Mouse (Mus musculus) gastrocnemius, postnatal 14 days (tissue): Measurements from ENCODE around the gene Fancd2. TPM values are rescaled to one million over a fixed set of nuclear protein-coding genes. Genes with fewer than 3 reads are reported as not detected.

Source experiments
- DNase-seq: peaks from one replicate; pipeline ENCODE4 v3.0.0; 2021; ENCODE audit warnings: mixed read lengths
- intact Hi-C: fragments of 180-260 bp; cut with DNase I; formaldehyde crosslinking; loops from one replicate; pipeline ENCODE4 v1.15.1; 2025; ENCODE audit warnings: low total_unique reads
- total RNA-seq, 2 experiments: library from RNA; stranded (reverse); gene quantifications; 2 replicates each; pipeline ENCODE4 v1.2.3; 2021

Fancd2 gene
- total RNA-seq, 2 experiments from 2014 or later = 1.3 to 1.8 TPM

DNA sequence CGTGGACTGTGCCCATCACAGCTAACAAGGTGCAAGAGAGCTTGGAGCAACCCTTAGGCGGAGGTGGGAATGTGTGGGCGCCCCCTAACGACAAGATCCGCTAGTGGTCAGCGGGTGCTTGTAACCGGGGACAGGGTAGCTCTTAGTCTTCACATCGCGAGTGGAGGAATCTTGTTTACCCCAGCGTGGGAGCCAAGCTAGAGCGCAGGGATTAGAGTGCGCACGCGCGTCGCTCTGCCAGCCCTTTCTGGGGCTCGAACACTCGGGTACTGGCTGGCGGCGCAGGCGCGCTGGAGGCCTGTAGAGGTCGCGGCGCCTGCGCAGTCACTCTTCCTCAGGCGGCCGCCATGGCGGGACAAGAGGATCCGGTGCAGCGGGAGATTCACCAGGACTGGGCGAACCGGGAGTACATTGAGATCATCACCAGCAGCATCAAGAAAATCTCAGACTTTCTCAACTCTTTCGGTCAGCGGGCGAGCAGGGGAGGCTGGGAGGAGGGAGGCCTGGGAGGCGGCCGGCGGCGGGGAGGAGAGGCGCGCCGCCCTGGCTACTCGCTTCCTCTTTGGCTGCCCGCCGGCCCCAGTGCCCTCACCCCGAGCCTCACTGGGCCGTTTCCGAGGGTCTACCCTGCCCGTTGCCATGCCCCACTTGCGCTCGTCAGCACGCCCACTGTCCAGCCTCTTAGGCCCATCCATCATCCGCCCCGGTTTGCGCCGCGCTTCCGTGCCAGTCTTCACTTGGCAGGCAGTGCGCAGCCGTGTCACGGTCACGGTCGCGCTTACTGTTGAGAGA is 73.1 kb downstream of the Fancd2 start, which contains the start of gene Brk1:
Brk1 (plus strand) TSS at position 341 of the 792 bp plus-strand sequence.
- intact Hi-C loops = no loop called here
- peak; percentile 86 for DNase-seq

DNA sequence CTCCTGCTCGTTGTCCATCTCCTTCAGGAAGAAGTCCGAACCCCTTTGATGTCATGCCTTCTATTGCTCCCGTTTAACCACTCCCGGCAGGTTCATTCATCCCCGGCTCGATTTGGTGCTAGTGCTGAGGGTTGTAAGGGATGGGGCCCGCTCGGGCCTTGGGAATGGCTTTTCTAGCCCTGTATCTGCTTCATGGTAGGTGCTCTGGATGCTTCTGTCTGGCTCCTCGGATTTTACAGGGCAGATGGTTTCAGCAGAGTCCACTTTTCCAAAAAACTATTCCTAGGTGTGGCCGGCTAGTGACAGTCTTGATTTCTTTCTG is 73.7 kb downstream of the Fancd2 start:
- no peak for DNase-seq
- intact Hi-C loops = no loop called here

DNA sequence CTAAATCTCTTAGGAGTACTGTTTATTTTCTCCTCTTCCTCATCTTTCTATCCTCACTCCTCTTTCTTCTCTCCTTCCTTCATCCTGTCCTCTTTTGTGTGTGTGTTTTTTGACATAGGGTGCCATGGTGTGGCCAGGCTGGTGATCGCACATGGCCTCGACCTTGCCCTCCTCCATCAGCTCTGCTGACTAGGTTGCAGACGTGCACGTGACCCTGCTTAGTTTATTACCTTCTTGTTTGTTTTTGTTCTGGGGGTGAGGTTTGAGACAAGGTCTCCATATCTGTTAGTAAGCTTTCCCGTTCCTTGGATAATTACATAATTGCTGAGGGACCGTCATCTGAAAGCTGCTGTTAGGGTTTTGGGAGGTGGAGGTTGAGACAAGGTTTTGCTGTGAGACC is 77.4 kb downstream of the Fancd2 start:
- intact Hi-C loops = no loop called here
- no peak for DNase-seq

GRCm38 (mm10) chr6:113609293-113609692 is 77.8 kb downstream of the Fancd2 start:
- no peak for DNase-seq
- intact Hi-C loops = no loop called here

- intact Hi-C loops = no loop called here
- DNase-seq = no peak
Measured at GRCm38 (mm10) chr6:113612258-113612969, 80.9 kb downstream of the Fancd2 start.

GRCm38 (mm10) chr6:113614152-113614551 is 82.7 kb downstream of the Fancd2 start:
- intact Hi-C loops = no loop called here
- DNase-seq = no peak

GRCm38 (mm10) chr6:113614997-113615396 is 83.5 kb downstream of the Fancd2 start:
- no peak for DNase-seq
- intact Hi-C loops = no loop called here

DNA sequence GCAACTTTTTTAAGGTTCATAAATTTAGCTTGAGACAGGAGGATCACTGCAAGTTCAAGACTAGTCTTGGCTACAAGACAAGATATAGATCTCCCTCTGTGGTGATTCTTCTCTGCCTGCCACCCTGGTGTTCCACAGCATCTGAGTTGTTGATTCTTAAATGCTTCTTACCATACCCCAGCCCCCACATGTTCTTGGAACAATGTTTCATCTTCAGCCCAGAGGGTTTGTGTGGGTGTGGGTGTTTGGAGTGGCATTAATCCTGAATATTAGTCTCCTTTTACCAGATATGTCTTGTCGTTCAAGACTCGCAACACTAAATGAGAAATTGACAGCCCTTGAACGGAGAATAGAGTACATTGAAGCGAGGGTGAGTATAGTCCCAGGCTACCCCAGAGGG is 84.0 kb downstream of the Fancd2 start:
- DNase-seq = no peak
- intact Hi-C loops = no loop called here

DNA sequence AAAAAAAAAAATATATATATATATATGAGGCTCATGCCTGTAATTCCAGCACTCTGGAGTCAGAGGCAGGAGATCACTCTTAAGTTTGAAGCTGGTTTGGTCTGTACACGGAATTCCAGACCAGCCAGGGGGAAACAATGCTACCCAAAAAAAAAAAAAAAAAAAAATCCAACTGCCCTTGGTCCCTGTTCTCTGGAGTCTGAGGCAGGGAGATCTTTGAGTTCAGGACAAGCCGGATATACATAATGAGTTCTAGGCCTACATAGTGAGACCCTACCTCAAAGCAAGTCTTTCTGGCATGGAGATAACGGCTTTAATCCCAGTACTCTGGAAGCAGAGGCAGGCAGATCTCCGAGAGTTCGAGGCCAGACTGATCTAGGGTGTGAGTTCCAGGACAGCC is 91.9 kb downstream of the Fancd2 start:
- DNase-seq = no peak
- intact Hi-C loops = no loop called here

DNA sequence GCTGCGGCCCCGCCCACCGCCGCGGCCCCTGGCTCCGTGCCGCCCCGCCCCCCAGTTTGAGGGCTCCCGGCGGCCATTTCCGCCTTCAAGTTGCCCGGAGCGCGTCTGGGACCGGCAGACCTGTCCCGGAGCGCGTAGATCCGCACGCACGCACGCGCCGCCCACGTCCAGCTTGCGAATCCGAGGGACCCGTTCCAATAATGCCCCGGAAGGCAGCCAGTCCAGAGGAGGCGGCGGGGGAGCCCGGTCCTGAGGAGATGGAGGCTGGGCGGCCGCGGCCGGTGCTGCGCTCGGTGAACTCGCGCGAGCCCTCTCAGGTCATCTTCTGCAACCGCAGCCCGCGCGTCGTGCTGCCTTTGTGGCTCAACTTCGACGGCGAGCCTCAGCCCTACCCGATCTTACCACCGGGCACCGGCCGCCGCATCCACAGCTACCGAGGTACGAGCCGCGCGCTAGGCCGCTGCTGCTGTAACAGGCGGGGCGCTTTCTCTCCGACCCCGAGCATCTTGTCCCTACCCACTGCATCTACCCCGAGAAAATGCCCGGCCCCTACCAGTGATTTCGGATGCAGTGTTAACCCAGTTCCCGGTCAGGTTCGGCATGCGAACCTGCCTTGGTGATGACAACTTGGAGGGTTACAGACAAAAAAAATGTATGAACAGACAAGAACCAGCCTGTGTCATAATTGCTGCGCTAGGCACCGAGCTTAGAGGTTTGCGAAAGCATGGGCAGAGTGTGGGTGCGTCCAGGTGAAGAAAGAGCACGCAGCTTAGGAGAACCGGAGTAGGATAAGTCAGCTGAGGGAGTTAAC is 92.7 kb downstream of the Fancd2 start, which contains the start of gene Vhl:
Vhl (plus strand) TSS at position 19 of the 811 bp plus-strand sequence.
- intact Hi-C loops = no loop called here
- peak; percentile 92 for DNase-seq

GRCm38 (mm10) chr6:113624989-113625770 is 93.7 kb downstream of the Fancd2 start:
- intact Hi-C loops = no loop called here
- DNase-seq = no peak

- intact Hi-C loops = no loop called here
Measured at GRCm38 (mm10) chr6:113630322-113630721, 98.8 kb downstream of the Fancd2 start.

DNA sequence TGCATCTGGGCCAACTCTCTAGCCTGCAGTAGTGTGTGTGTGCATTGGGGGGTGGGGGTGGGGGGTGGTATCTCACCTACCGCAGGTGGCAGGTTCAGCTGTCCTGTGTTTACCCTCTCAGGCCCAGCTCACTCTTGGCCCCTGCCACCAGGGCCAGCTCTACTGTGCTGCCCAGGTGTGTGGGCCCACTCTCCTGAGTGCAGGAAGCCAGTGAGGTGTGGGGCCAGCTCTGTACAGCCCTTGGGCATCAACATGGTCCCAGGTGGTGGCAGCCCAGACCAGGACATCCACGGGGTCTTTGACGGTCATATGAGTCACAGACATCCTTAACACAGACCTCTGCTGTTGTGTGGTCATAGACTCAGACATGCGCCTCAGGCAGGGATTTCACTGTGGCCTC is 101.4 kb downstream of the Fancd2 start:
- intact Hi-C loops = no loop called here
- no peak for DNase-seq

More at GRCm38 (mm10) chr6:113630322-113630721, 98.8 kb downstream of the Fancd2 start:
- no peak for DNase-seq

- DNase-seq = peak; percentile 97
- intact Hi-C loops = loop anchor here (2.0 kb wide), 1 partner anchor 42 kb away; no protein-coding TSS in a partner anchor
Measured at GRCm38 (mm10) chr6:113638302-113639040, 107.0 kb downstream of the Fancd2 start, which contains the start of gene Irak2. Gene Irak2 (plus strand): TSS chr6:113638467.

DNA sequence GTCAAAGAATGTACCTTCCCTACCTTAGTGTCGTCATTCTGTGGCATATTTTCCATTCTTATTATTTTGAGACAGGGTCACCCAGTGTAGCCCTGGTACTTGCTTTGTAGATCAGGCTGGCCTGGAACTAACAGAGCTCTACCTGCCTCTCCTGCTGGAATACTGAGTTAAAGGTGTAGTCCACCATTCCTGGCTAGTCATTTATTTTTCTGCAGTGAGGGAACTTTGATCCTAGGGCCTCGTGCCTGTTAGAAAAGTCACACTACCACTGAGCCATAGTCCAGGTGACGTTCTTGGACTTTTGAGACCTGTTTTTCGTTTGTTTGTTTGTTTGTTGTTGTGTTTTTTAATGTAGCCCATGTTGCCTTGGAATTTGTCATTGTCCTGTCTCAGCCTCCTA is 107.7 kb downstream of the Fancd2 start:
- DNase-seq = no peak
- intact Hi-C loops = loop anchor here (2.0 kb wide), 1 partner anchor 42 kb away; no protein-coding TSS in a partner anchor

DNA sequence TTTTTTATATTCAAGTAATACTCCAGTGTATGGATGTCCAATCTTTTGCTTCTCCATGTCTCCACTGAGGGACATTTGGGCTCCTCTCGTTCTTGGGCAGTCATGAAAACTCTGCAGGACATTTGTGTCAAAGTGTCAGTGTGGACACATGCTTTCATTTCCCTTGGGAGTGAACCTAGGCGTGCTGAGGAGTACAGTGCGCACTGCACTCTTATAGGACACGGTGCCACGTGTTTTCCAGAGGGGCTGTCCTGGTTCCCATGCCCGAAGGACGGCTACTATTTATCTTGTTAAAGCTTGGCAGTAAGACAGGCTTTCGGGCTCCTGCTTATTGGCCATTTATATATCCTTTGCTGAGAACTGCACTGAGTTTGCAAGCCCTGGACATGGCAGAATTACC is 111.1 kb downstream of the Fancd2 start:
- DNase-seq = no peak
- intact Hi-C loops = no loop called here

GRCm38 (mm10) chr6:113643021-113643420 is 111.5 kb downstream of the Fancd2 start:
- DNase-seq = no peak
- intact Hi-C loops = no loop called here

DNA sequence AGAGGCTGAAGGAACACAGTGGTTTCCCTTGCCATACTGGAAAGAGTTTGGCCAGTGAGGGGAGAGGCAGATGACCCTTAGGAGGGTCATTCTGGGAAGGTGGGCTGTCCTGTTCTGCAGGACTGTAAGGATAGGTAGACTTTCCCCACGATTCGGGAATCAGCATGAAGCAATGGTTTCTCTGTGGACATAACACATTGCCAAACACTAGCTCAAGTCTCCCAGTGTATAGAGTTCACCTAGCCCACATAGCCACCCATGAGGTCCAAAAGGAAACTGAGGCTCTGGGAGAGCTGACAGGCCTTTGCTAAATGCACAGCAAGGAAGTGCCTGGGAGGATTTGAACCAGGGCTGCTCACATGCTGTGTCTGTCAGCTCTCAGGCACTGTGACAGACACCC is 112.5 kb downstream of the Fancd2 start:
- DNase-seq = no peak
- intact Hi-C loops = no loop called here
